Mouse (Mus musculus): ENCODE measurements around the gene Chic2. TPM values are rescaled to one million over a fixed set of nuclear protein-coding genes. Genes with fewer than 3 reads are reported as not detected.

The Chic2 gene
- total RNA-seq (2021), result 10 to 100 TPM; 14.8 to 20.5 TPM
- long read RNA-seq, full-length matches to known transcripts, result 17 of 18 reads
- long read RNA-seq, partial matches to known transcripts, result 0 of 18 reads
- long read RNA-seq, other reads (novel, unspliced or antisense), result 1 of 18 reads

DNA sequence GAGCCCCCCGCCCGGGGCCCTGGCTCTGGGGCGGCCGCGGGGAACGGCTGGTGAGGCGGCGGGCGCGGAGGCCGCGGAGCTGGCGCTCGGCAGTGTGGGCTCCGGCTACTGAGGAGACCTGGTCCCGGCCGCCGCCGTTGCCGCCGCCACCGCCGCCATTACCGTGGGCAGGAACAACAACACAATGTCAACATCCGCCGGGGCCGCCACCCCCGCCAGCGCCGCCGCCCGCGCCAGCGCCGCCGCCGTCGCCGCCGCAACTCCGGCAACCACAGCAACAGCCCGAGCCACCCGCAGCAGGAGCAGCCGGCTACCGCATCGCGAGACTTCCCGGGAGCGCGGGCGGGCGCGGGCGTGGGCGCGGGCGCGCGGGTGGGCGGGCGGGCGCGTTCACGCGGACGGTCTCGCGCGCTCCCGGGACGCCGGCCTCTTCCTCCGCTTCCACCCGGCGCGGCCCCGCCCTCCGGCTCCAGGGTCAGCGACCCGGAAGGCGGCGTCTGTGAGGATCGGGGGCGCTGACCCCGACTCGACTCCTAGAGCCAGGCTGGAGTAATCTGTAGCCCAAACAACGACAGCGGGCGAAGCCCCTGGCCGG lies at the start of gene Chic2:
Chic2 (minus strand) TSS at position 465 of the 595 bp plus-strand sequence.
- peak; percentile 72 to 83 for DNase-seq (ENCODE audit: low spot score in 2 of 2)

DNA sequence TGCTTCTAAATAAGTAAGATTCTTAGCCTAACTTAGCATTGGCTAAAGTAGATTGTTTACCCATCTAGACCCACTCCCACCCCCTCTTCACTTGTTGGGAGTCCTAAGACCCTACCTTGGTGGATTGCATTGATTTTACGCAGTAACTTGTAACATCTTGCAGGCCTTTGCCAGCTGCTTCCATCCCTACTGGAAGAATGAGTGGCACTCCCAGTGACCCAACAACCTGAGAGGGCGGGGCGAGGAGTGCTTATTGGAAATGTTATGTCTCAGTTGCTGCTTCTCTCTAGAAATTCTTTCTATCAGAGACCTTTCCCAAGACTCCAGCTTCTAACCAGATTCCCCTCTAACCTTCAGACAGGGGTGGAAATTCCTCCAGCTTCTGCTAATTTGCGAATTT lies 41.3 kb upstream of the Chic2 start:
- no peak for DNase-seq (ENCODE audit: low spot score in 2 of 2)

DNA sequence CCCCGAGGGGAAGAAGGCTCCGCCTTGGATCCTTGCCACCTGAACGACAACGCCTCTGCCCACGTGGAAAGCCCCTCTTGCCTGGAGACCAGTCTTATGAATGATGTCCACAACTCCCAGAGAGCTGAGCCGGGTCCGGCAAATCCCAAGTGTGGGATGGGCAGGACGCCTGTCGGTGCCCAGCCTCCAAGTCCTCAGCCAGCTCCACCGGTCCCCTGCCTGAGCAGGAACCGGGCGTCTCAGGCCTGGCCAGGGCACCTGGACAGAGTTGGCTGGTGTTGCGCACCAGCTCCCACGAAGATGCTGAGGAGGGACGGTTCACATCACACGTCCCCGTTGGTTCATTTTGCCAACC lies 40.9 kb upstream of the Chic2 start:
- DNase-seq (ENCODE audit: low spot score in 2 of 2), result no peak

DNA sequence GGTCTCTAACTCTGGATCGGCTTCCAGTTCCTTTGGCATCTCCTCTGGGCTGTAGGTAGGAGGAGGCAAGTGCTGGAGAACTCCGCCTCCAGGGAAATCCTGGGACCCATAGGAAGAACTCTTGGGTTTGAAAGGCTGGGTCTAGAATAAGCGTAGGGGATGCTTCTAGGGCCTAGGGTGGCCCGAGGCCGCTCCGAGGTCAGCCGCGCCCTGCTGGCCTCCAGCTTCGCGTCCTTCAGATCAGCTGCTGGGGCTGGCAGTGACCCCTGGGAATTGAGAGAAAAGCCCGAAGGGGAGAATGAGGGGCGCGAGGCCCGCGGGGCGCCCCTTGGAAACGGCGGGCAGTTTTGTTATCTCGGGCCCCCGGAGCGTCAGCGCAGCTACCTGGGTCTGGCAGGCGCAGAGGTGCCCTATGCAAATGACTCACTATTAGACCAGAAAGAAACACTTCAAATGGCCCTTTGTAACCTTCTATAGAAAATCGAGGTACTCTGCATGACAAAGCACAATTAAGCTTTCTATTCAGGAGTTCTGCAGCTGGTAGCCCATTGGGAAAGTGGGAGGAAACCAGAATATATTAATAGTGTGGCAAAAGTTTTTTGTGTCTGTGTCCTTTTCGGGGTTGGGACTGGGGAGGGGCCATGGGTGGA lies 40.4 kb upstream of the Chic2 start:
- DNase-seq (ENCODE audit: low spot score in 2 of 2), result no peak

DNA sequence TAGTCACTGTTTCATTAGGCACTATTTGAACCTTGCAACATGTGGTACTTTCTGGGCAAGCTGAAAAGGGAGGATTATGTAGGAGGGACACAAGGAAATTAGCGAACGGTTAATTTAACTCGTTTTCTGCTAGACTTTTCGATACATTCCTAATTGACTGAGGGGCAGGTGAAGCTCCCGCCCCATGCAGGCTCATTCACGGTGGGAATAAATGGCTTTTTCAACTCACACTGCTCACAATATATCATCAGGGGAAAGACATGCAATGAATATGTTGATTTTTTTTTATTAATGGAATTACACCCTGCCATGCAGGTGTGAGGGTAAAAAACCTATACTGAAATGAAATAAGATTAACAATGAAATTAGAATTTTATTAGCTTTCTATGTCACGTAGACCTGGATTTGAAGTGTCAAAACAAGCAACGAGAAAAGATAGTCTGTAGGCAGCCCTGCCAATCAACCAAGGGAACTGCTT lies 39.9 kb upstream of the Chic2 start:
- DNase-seq (ENCODE audit: low spot score in 2 of 2), result no peak

DNA sequence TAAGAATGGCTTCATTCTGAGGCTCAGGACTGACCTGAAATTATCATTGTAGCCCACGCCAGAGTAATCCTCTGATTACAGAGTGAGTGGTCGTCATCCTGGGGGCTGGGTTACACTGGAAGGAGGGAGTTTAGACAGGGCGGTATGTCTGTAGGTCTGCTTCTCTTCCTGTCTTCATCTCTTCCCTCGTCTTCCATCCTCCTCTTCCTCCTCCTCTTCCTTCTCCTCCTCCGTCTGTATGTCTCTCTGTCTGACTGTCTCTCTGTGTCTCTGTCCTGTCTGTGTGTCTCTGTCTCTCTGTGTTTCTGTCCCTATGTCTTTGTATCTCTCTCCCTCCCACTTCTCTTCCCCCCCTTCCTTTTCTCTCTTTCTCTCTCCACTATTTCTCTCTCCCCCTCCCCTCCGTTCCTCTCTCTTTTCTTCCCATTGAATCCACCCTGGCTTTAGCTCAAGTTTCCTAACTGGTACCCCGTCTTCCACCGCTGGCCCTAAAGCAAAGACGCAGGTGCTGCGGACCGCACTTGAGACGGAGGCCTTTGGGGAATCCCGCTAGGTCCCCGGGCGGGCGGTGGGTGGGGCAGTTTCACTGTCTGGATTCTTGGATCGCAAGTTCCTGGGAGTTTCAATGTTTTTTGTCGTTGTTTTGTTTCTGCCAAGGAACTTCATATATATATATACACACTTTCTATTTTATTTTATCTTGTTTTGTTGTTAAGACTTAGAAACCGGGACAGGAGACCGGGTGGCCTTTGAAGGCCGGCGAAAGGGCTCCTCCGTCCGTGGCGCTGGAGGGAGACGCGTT lies 39.2 kb upstream of the Chic2 start:
- no peak for DNase-seq (ENCODE audit: low spot score in 2 of 2)

DNA sequence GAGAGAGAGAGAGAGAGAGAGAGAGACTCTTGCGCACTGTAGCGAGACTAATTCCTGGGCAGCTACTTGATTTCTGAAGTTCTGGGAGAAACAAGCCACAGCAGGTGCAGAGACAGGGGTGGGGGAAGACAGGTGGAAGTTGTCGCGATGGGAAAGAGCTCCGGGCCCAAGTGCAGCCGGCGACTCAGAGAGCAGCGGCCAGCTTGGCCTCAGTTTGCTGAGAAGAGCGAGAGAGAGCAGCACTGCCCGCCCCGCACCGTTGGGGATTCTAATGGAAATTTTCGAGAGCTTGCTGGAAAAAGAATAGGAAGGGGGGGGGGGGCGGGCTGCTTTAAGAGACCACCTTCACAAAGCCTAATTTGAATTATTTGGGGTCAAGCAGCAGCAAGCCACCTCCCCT lies 38.5 kb upstream of the Chic2 start:
- no peak for DNase-seq (ENCODE audit: low spot score in 2 of 2)

DNA sequence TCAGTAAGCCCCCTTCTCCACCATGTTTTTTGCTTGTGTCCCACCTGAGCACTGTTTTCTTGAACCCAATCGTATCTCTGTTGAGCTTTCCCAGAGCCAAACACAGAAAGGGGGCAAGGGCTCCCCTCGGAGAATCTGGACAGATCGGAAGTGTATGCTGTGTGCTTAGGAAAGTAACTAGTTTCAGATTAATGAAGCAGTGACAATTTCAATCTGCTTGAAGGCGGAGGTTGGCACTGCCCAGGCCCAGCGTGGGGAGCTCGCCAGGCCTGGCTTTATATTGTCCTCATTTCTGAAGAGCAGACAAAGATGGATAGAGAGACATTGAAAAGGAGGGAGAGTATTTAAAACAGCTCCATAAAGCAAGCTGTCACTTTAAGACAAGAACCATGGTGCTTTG lies 37.9 kb upstream of the Chic2 start:
- no peak for DNase-seq (ENCODE audit: low spot score in 2 of 2)

DNA sequence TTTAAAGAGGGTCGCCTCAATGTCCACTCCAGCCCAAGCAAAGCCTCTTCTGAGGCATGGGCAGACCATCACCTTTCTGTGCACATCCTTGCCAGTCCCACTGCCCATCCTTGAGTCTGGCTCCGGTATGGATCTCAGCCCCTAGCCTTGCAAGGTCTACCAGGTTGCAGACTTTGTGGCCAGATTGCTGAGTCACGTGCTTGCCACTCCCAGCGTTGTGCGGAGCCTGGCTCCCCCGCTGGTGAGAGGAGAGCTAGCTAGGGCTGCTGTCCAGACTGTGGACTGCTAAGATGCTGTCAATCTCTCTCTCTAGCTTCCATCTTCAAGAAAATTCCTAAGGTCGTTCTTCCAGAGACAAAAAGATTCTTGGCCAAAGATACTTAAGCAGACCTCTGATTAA lies 35.0 kb upstream of the Chic2 start:
- no peak for DNase-seq (ENCODE audit: low spot score in 2 of 2)

DNA sequence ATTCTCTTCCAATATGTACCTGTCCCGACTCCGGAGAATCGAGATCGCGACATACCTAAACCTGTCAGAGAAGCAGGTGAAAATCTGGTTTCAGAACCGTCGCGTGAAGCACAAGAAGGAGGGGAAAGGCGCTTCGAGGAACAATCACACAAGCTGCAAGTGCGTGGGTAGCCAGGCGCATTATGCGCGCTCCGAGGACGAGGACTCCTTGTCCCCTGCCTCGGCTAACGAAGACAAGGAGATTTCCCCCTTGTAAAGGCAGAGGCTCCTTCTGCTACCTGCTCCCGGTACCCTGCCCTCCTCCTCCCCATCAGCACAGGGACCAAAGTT lies 32.4 kb upstream of the Chic2 start:
- DNase-seq (ENCODE audit: low spot score in 2 of 2), result no peak

DNA sequence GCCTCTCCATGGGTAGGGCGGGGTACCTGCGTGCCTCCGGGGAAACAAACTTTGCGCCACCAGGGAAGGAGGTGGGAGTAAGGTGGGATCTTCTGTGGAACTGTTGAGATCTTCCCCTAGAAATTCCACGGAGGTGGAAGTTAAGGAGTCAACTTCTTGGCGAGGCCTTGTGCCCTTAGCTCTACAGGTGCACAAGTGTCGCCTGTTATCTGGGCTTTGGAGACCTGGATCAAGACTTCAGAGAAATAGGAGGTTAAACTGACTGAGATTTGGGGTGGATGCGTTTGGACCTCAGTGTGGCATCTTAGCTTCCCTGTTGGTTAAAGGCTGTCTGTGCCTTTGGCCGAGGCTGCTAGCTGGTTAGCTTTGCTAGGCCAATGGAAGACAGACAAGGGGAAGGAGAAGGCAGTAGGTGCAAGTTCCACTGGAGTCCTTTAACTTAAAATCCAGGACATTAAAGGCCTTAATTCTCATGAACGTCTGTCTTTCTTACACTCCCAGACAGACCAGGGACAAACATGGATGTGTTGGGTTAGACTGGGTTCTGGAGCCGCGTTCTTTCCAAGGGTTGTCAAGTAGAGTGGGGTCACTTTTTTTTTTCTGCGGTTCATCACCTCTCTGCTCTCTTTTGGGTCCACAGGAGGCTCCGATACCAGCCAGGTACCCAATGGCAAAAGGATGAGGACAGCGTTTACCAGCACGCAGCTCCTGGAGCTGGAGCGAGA lies 31.9 kb upstream of the Chic2 start:
- DNase-seq (ENCODE audit: low spot score in 2 of 2), result no peak

DNA sequence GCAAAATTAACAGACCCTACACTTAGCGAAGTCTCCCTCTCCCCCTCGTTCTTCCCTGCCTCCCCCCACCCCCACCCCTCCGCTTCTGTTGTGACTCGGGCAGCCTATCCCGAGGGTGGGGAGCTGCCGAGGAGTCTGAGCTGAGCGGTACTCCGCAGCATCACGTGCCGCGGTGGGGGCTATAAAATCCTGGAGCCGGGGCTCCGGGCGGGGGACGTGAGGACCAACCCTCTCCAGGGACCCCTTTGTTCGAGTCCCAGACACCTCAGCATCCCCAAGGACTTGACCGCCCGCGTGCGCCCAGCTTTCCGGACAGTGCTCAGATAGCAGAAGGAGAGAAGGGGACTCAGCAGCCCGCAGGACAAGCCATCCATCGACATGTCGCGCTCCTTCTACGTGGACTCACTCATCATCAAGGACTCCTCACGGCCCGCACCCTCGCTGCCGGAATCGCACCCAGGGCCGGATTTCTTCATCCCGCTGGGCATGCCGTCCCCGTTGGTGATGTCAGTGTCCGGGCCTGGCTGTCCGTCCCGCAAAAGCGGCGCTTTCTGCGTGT lies 30.9 kb upstream of the Chic2 start, which contains the start of gene Gsx2:
Gsx2 (plus strand) TSS at position 219 of the 559 bp plus-strand sequence.
- DNase-seq (ENCODE audit: low spot score in 2 of 2), result no peak

DNA sequence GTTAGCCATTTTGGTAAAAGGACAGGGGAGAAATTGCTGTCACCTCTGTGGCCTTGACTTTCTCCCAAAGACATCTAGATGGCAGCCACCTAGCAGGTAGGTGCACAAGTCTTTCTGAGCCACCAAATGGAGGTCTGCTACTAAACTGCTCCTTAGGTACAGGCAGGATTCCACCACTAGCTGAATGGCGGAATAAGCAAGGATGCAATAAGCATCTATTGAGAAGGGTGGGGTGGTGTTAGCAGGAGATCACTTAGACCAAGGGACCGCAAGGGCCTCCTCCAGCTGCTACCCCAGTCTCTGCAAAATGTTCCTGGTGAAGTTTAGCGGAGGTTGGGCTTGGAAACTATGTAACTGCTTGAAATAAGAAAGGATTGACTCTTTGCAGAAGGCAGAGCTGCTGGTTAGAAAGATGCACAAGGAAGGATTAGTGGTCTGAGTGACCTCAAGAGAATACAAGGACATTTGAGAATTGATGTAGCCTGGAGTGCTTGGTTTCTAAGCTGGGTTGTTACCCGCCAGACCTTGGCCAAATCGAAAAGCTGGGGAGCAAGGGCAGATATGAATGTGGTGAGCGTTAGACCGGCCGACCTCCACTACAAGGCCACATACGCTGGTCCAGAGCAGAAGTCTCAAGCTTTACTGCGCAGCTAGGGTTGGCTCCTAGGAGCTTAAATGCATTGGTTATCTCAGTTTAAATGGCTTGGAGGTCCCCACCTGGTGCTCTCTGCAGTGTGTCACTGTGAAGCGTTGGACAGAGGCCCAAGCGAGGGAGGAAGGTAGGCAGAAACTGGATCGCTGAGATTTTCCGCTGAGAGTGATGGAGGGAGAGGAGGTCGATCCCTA lies 30.2 kb upstream of the Chic2 start:
- DNase-seq (ENCODE audit: low spot score in 2 of 2), result no peak

DNA sequence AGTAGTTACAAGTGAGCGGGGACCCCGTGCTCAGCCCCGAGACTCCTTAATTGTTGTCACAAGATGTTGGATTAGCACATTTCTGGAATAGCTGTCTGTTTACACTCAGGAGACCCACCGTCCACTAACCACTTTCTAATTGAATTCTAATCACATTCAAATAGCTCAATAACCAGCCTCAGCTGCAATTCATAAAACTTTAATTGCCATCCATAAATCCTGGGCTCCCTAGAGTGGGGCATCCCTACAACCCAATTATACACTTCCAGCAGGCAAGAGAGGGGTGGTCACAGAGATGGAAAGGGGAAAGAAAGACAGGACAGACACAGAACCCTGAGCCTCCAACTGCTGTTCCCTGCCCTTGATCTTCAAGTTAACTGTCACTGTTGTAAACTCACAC lies 29.6 kb upstream of the Chic2 start:
- no peak for DNase-seq (ENCODE audit: low spot score in 2 of 2)

DNA sequence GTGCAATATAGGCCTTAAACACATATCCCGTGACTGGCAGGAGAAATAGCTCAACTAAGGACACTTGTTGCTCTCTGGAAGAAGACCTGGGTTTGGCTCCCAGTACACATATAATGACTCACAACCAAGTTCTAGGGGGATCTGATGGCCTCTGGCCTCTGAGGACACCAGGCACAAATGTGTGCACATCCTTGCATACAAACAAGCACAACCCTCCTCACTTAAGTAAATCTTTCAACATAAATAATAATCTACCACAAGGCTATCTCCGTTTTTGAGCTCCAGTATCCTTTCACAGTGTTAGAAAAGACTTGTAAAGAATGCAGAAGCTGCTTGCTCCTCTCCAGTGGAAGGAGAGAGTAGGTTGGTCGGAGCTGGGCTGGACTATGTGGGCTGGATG lies 29.1 kb upstream of the Chic2 start:
- DNase-seq (ENCODE audit: low spot score in 2 of 2), result no peak

DNA sequence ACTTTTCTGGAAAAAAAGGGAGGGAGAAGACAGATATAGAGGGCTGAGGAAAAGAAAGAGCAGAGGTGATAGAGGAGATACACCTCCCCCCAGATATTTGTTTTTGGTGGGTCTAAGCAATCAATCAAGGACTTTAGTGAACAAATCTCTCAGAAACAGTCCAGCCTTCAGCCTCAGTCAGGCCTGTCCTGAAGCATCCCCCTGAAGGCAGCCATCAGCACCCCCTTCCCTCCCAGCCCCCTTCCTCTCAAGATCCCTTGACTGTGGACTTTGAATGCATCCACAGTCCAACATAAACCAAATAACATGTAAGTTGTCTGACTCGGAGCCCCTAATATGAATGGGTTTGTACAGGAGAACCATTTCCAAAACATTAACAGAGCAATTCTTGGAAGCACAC lies 28.6 kb upstream of the Chic2 start:
- DNase-seq (ENCODE audit: low spot score in 2 of 2), result no peak

DNA sequence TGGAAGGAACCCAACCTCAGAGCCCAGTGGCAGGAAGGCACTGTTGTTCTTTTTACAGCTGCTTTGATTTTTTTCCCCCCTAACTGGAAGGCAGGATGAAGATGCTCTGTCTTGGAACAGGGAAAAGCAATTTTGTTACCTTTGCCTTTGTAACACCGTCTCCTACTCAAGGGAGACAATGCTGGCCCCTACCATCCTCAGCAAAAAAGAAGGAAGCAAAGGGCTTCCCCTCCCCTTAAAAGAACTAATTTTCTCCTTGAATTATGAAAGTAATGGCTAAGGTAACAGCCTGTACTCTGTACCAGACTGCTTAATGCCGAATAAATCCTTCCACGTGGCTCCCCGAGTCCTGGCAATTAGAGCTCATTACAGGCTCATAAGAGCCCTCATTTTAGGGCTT lies 28.0 kb upstream of the Chic2 start:
- no peak for DNase-seq (ENCODE audit: low spot score in 2 of 2)

DNA sequence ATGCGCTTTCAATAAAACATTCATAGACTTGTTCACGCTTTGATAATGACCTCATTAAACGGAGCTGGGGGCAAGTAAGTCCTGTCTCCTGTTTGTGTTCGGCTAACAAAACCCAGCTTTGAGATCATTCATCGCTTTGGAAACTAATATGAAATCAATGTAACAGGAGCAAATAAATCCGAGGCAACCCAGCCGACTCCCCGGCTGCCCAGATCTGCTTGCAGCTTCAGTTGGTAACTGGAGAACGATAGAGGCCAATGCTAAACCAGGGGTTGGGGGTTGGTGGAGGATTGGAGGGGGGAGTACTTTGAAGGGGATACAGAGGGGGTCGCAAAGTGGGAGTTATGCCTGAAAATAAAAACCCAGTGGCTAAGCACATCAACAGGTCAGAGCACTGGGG lies 27.4 kb upstream of the Chic2 start:
- DNase-seq (ENCODE audit: low spot score in 2 of 2), result no peak

DNA sequence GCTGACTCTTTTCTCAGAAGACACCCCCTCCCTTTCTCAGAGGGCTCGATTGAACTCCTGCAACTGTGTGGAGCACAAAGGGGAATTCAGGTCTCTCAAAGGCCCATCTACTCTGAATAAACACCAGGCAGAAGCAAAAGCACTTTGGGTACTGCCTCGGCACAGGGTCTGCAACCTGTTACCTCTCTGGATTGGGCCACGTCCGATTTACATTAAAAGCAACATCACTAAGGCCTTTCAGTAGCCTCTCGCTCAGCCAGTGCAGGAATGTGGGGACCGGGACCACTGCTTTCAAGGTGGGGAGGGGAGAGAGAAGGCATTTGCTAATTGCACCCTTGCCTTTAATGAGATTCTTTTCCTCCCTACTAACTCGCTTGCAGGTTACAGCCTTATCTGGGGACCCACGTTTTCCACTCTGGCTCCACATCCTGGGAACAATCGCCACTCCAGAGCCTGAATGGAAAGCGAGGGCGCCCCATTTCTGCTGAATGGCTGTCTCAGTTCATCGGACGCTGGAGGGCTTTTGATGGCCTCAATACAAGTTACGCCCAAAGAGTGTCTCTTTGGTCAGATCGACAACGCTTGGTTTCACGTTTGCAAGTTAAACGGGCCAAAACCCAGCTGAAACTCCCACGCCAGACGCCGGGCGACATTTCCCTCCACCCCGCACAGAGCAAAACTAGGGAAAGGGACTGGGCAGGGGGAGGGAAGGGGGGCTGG lies 26.2 kb upstream of the Chic2 start:
- no peak for DNase-seq (ENCODE audit: low spot score in 2 of 2)

DNA sequence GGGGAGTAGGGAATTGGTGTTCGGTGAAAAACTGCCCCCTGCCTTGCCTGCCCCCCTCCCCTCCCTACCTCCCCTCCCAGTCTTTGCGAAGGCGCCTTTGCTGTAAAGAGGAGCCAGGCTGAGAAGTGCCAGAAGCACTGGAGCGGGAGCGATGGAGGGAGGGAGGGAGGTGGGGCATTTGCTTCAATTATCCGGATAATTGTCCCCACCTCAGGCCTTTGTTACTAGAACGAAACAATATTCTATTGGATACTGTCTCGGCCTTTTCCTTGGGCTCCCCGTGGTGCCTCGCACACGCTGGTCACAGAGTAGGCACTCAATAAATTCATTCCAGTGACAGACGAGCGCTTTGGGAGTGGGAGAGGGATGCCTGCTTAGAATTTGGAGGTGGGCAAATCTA lies 25.6 kb upstream of the Chic2 start:
- no peak for DNase-seq (ENCODE audit: low spot score in 2 of 2)

Data from layer of hippocampus, adult 18-20 months (tissue).